Mouse (Mus musculus): ENCODE data around the gene Serpinb2.

GRCm38 (mm10) chr1:107479909-107480308 lies 31.3 kb upstream of the Serpinb2 start:
- TF ChIP-seq CTCF (conservative IDR thresholded peaks at IDR 0.05; ENCODE audit: insufficient read depth, insufficient read length, low read depth, low read length): no peak
- no peak for TF ChIP-seq POLR2A (IDR thresholded peaks at IDR 0.05; ENCODE audit: low read depth, low read length)

Data from kidney, adult 2 months (tissue).